ENCODE assay signal across 9 mouse cellular contexts in genomic region chr2:167690962-167691311, GRCm38 (mm10). TPM values are rescaled to one million over a fixed set of nuclear protein-coding genes. Genes with fewer than 3 reads are reported as not detected.
DNase-seq lines count a peak whose midpoint lies in the region; ATAC-seq lines count a peak whose summit lies in the region.
"Had no signal": no experiment of that assay in that cellular context is flagged by ENCODE, and none has a peak within 500 bp of the region (broad histone marks: within the 10 kb centered on the region; RNA-seq: fewer than 3 reads in every experiment).

No protein-coding gene starts in this region.

- intact Hi-C loops in left cerebral cortex, postnatal 4 days (cut with DNase I): no loop called here

- H3K9me3 ChIP-seq in embryonic facial prominence, embryonic 14.5 days (ENCODE audit: control insufficient read depth, low read length): no peaks in the 10 kb centered on the region
- H3K9me3 ChIP-seq in kidney, embryonic 16.5 days (ENCODE audit: low read length): peaks cover 5% of the 10 kb centered on the region; the same call in 1 of the 2 replicates
- no peaks in the 10 kb centered on the region for H3K9me3 ChIP-seq in hindbrain, embryonic 16.5 days (ENCODE audit: control insufficient read depth, low read length)

- H3K4me1 ChIP-seq in embryonic facial prominence, embryonic 14.5 days (ENCODE audit: control insufficient read depth, insufficient read depth, low read length): 0 out of 2 replicates have a peak, but pooled peaks cover 3% of the 10 kb centered on the region
- peaks cover 19% of the 10 kb centered on the region for H3K4me1 ChIP-seq in kidney, embryonic 16.5 days (ENCODE audit: insufficient read depth, low read length)
- H3K4me1 ChIP-seq in hindbrain, embryonic 16.5 days (ENCODE audit: control insufficient read depth, insufficient read depth, low read depth, low read length): peaks cover 12% of the 10 kb centered on the region

- H3K27ac ChIP-seq in embryonic facial prominence, embryonic 14.5 days (replicated peaks; ENCODE audit: low read depth, low read length): no peak overlapping the region
- no peak overlapping the region for H3K27ac ChIP-seq in kidney, embryonic 16.5 days (ENCODE audit: low read length)
- H3K27ac ChIP-seq in macrophage: peak overlapping the region; percentile 84
- H3K27ac ChIP-seq in hindbrain, embryonic 16.5 days (ENCODE audit: low read depth, low read length): no peak overlapping the region

- DNase-seq in cerebellum, adult 9-11 months: peak; percentile 42
- no peak for DNase-seq in cerebellum, postnatal 10 days
- DNase-seq in 3T3-L1 (ENCODE audit: low read depth, low spot score): peak; percentile 53
- DNase-seq in embryonic facial prominence, embryonic 14.5 days (ENCODE audit: low spot score): no peak
- no peak for DNase-seq in left cerebral cortex, postnatal 4 days

- H3K79me2 ChIP-seq in macrophage (ENCODE audit: inconsistent target): peaks cover 42% of the 10 kb centered on the region

- H3K9ac ChIP-seq in embryonic facial prominence, embryonic 14.5 days (ENCODE audit: low read depth, low read length): peak overlapping the region; percentile 52
- 0 out of 2 replicates have a peak overlapping the region, but pooled peaks have one; percentile 62 for H3K9ac ChIP-seq in kidney, embryonic 16.5 days (replicated peaks; ENCODE audit: low read length)
- no peak overlapping the region for H3K9ac ChIP-seq in hindbrain, embryonic 16.5 days (ENCODE audit: low read depth, low read length)

- no peak for ATAC-seq in embryonic facial prominence, embryonic 14.5 days (ENCODE audit: low read depth)
- ATAC-seq in kidney, embryonic 16.5 days (ENCODE audit: low FRiP score, low TSS enrichment): no peak
- no peak for ATAC-seq in hindbrain, embryonic 16.5 days

- 75% methylated on average over 12 of the region's 12 CpGs for WGBS in embryonic facial prominence, embryonic 14.5 days
- 80% methylated on average over 12 of the region's 12 CpGs for WGBS in kidney, embryonic 16.5 days
- 54% methylated on average over 12 of the region's 12 CpGs for WGBS in macrophage (ENCODE audit: missing documents)
- 85% methylated on average over 12 of the region's 12 CpGs for WGBS in hindbrain, embryonic 16.5 days

- H3K36me3 ChIP-seq in embryonic facial prominence, embryonic 14.5 days (ENCODE audit: control insufficient read depth, insufficient read depth, low read length): no peaks in the 10 kb centered on the region
- H3K36me3 ChIP-seq in kidney, embryonic 16.5 days (ENCODE audit: insufficient read depth, low read length): no peaks in the 10 kb centered on the region
- peaks cover 14% of the 10 kb centered on the region; the same call in 1 of the 2 replicates for H3K36me3 ChIP-seq in macrophage (ENCODE audit: inconsistent target)
- H3K36me3 ChIP-seq in hindbrain, embryonic 16.5 days (ENCODE audit: control insufficient read depth, insufficient read depth, low read length): no peaks in the 10 kb centered on the region

- H3K4me3 ChIP-seq in embryonic facial prominence, embryonic 14.5 days (ENCODE audit: low read depth, low read length): peak overlapping the region; percentile 74
- peak overlapping the region; percentile 59 for H3K4me3 ChIP-seq in kidney, embryonic 16.5 days (ENCODE audit: low read length)
- H3K4me3 ChIP-seq in macrophage (ENCODE audit: inconsistent target): peak overlapping the region; percentile 78
- H3K4me3 ChIP-seq in hindbrain, embryonic 16.5 days (ENCODE audit: low read length): no peak overlapping the region

- H3K27me3 ChIP-seq in embryonic facial prominence, embryonic 14.5 days (replicated peaks; ENCODE audit: control insufficient read depth, insufficient read depth, low read length): no peaks in the 10 kb centered on the region; the same call in 1 of the 2 replicates
- no peaks in the 10 kb centered on the region for H3K27me3 ChIP-seq in kidney, embryonic 16.5 days (ENCODE audit: insufficient read depth, low read length)
- H3K27me3 ChIP-seq in hindbrain, embryonic 16.5 days (replicated peaks; ENCODE audit: control insufficient read depth, insufficient read depth, low read length): peaks cover 29% of the 10 kb centered on the region

- H3K4me2 ChIP-seq in embryonic facial prominence, embryonic 14.5 days (ENCODE audit: low read depth, low read length): peak overlapping the region; percentile 98
- peak overlapping the region; percentile 94 for H3K4me2 ChIP-seq in kidney, embryonic 16.5 days (replicated peaks; ENCODE audit: low read depth, low read length)
- no peak overlapping the region for H3K4me2 ChIP-seq in hindbrain, embryonic 16.5 days (ENCODE audit: low read length)

RNA-seq across cellular contexts. Expression of gene Tmem189, which starts 1.3 kb away (rescaled TPM):
- polyA plus RNA-seq in embryonic facial prominence, embryonic 14.5 days (2014; fragmentation: Nextera tagmentation; extraction: Ambion mirVana): 40.0 and 40.6 TPM in 2 replicates
- 54.9 and 58.8 TPM in 2 replicates for polyA plus RNA-seq in kidney, embryonic 16.5 days (2015; fragmentation: Nextera tagmentation; extraction: Ambion mirVana)
- total RNA-seq in macrophage (2018; cell fraction: chromatin; rRNA removed): 100 to 1,000 TPM in 7 of 26 experiments, 10 to 100 TPM in 19; 41.8 to 182 (median 85.4) TPM
- total RNA-seq in macrophage (2018; cell fraction: cytosol; rRNA removed): 100 to 1,000 TPM; 103 to 247 (median 137) TPM
- 100 to 1,000 TPM in 25 of 26 experiments, 10 to 100 TPM in 1; 73.5 to 264 (median 143) TPM for total RNA-seq in macrophage (2018; cell fraction: nucleus; rRNA removed)
- 165 to 276 TPM (median 174 TPM) in 3 replicates for polyA plus RNA-seq in macrophage (2018)
- 37.1 and 39.3 TPM in 2 replicates for polyA plus RNA-seq in hindbrain, embryonic 16.5 days (2015; fragmentation: Nextera tagmentation; extraction: Ambion mirVana)
- total RNA-seq in left cerebral cortex, postnatal 4 days (2021): 10 to 100 TPM; 37.6 to 39.2 TPM

RNA-seq across cellular contexts. Expression of gene Cebpb, which starts 2.2 kb away (rescaled TPM):
- 18.1 and 30.3 TPM in 2 replicates for polyA plus RNA-seq in embryonic facial prominence, embryonic 14.5 days (2014; fragmentation: Nextera tagmentation; extraction: Ambion mirVana)
- 0.34 and 0.45 TPM in 2 replicates for polyA plus RNA-seq in kidney, embryonic 16.5 days (2015; fragmentation: Nextera tagmentation; extraction: Ambion mirVana)
- total RNA-seq in macrophage (2018; cell fraction: chromatin; rRNA removed): 10 to 100 TPM; 13.7 to 87.4 (median 42.2) TPM
- total RNA-seq in macrophage (2018; cell fraction: cytosol; rRNA removed): 100 to 1,000 TPM in 12 of 26 experiments, 10 to 100 TPM in 14; 30.7 to 271 (median 98.7) TPM
- 100 to 1,000 TPM in 19 of 26 experiments, 10 to 100 TPM in 7; 25.3 to 303 (median 156) TPM for total RNA-seq in macrophage (2018; cell fraction: nucleus; rRNA removed)
- polyA plus RNA-seq in macrophage (2018): 4.8 to 33.5 TPM (median 23.5 TPM) in 3 replicates
- polyA plus RNA-seq in hindbrain, embryonic 16.5 days (2015; fragmentation: Nextera tagmentation; extraction: Ambion mirVana): 0.15 and 0.22 TPM in 2 replicates
- 1 to 10 TPM; 3.8 to 5.5 TPM for total RNA-seq in left cerebral cortex, postnatal 4 days (2021)

RNA-seq across cellular contexts. Expression of gene Gm20431, which starts 29.6 kb away (rescaled TPM):
- polyA plus RNA-seq in embryonic facial prominence, embryonic 14.5 days (2014; fragmentation: Nextera tagmentation; extraction: Ambion mirVana): 9.1 and 11.6 TPM in 2 replicates
- polyA plus RNA-seq in kidney, embryonic 16.5 days (2015; fragmentation: Nextera tagmentation; extraction: Ambion mirVana): 1.3 and 6.1 TPM in 2 replicates
- total RNA-seq in macrophage (2018; cell fraction: chromatin; rRNA removed): not detected
- total RNA-seq in macrophage (2018; cell fraction: cytosol; rRNA removed): under 1 TPM in 10 of 26 experiments, not detected in 16; 0.09 to 0.43 (median 0.13) TPM
- total RNA-seq in macrophage (2018; cell fraction: nucleus; rRNA removed): 1 to 10 TPM in 1 of 26 experiments, under 1 TPM in 2, not detected in 23; 0.35 to 1.7 (median 0.48) TPM
- not detected in 3 replicates for polyA plus RNA-seq in macrophage (2018)
- polyA plus RNA-seq in hindbrain, embryonic 16.5 days (2015; fragmentation: Nextera tagmentation; extraction: Ambion mirVana): 11.9 and 12.8 TPM in 2 replicates
- 10 to 100 TPM; 30.8 to 32.7 TPM for total RNA-seq in left cerebral cortex, postnatal 4 days (2021)
- polyA plus RNA-seq: large intestine, adult 2 months had no signal

RNA-seq across cellular contexts. Expression of gene Ube2v1, which starts 59.0 kb away (rescaled TPM):
- 249 and 275 TPM in 2 replicates for polyA plus RNA-seq in embryonic facial prominence, embryonic 14.5 days (2014; fragmentation: Nextera tagmentation; extraction: Ambion mirVana)
- polyA plus RNA-seq in kidney, embryonic 16.5 days (2015; fragmentation: Nextera tagmentation; extraction: Ambion mirVana): 319 and 338 TPM in 2 replicates
- 10 to 100 TPM; 43.1 to 85.5 (median 59.3) TPM for total RNA-seq in macrophage (2018; cell fraction: chromatin; rRNA removed)
- 100 to 1,000 TPM; 142 to 211 (median 167) TPM for total RNA-seq in macrophage (2018; cell fraction: cytosol; rRNA removed)
- total RNA-seq in macrophage (2018; cell fraction: nucleus; rRNA removed): 10 to 100 TPM; 35.1 to 99.4 (median 64.2) TPM
- polyA plus RNA-seq in macrophage (2018): 152 to 209 TPM (median 172 TPM) in 3 replicates
- polyA plus RNA-seq in hindbrain, embryonic 16.5 days (2015; fragmentation: Nextera tagmentation; extraction: Ambion mirVana): 390 and 393 TPM in 2 replicates
- total RNA-seq in left cerebral cortex, postnatal 4 days (2021): 100 to 1,000 TPM; 217 TPM

Comparison
In these comparisons a context has a peak if more than half of its experiments do, and no peak if none do; other contexts are left out.
1. DNase-seq: peak in cerebellum, adult 9-11 months (single experiment) and 3T3-L1 (single experiment); none in cerebellum, postnatal 10 days (0 of 2), embryonic facial prominence, embryonic 14.5 days (single experiment) and left cerebral cortex, postnatal 4 days (single experiment).